Mouse (Mus musculus): ENCODE results near the gene Cpsf4l. TPM values are rescaled to one million over a fixed set of nuclear protein-coding genes. Genes with fewer than 3 reads are reported as not detected.

Cpsf4l gene
- polyA plus RNA-seq, 1 experiment from 2014 or later = 0.90 TPM

GRCm38 (mm10) chr11:113730879-113731278 is 21.1 kb upstream of the Cpsf4l start:
- Histone ChIP-seq H3K4me3 (no peak overlapping the region), H3K4me1 (peaks cover 93% of the 10 kb centered on the region), H3K9me3 (replicated peaks) (no peaks in the 10 kb centered on the region), H3K27me3 (ENCODE audit: low read depth, poor library complexity, severe bottlenecking) (no peaks in the 10 kb centered on the region), H3K27ac (no peak overlapping the region), H3K36me3 (peaks cover 95% of the 10 kb centered on the region)
- WGBS = 72% methylated on average over 3 of the region's 3 CpGs
- no peak for DNase-seq (ENCODE audit: low spot score)

- peaks cover 86% of the 10 kb centered on the region for H3K4me1 ChIP-seq
- WGBS = 54% methylated on average over 8 of the region's 8 CpGs
- no peaks in the 10 kb centered on the region for H3K9me3 ChIP-seq (replicated peaks)
- no peak for DNase-seq (ENCODE audit: low spot score)
- H3K4me3 ChIP-seq = no peak overlapping the region
- no peak overlapping the region for H3K27ac ChIP-seq
- H3K27me3 ChIP-seq (ENCODE audit: low read depth, poor library complexity, severe bottlenecking) = no peaks in the 10 kb centered on the region
- peaks cover 97% of the 10 kb centered on the region for H3K36me3 ChIP-seq
Measured at GRCm38 (mm10) chr11:113729917-113730316, 20.1 kb upstream of the Cpsf4l start.

- DNase-seq (ENCODE audit: low spot score) = no peak
- H3K27ac ChIP-seq = peak overlapping the region; percentile 79
- peaks cover 98% of the 10 kb centered on the region for H3K36me3 ChIP-seq
- WGBS = 87% methylated on average over 21 of the region's 21 CpGs
- no peak overlapping the region for H3K4me3 ChIP-seq
- no peaks in the 10 kb centered on the region for H3K9me3 ChIP-seq (replicated peaks)
- no peaks in the 10 kb centered on the region for H3K27me3 ChIP-seq (ENCODE audit: low read depth, poor library complexity, severe bottlenecking)
- peaks cover 79% of the 10 kb centered on the region for H3K4me1 ChIP-seq
Measured at GRCm38 (mm10) chr11:113729239-113729638, 19.4 kb upstream of the Cpsf4l start.

- H3K4me3 ChIP-seq = 0 out of 2 replicates have a peak overlapping the region, but pooled peaks have one; percentile 16
- 31% methylated on average over 6 of the region's 6 CpGs for WGBS
- no peaks in the 10 kb centered on the region for H3K9me3 ChIP-seq (replicated peaks)
- no peaks in the 10 kb centered on the region for H3K27me3 ChIP-seq (ENCODE audit: low read depth, poor library complexity, severe bottlenecking)
- peak; percentile 77 for DNase-seq (ENCODE audit: low spot score)
- peaks cover 67% of the 10 kb centered on the region for H3K4me1 ChIP-seq
- peaks cover 98% of the 10 kb centered on the region for H3K36me3 ChIP-seq
- peak overlapping the region; percentile 79 for H3K27ac ChIP-seq
Measured at GRCm38 (mm10) chr11:113727992-113728391, 18.2 kb upstream of the Cpsf4l start.

- DNase-seq (ENCODE audit: low spot score) = no peak
- Histone ChIP-seq H3K9me3 (replicated peaks) (no peaks in the 10 kb centered on the region), H3K27ac (peak overlapping the region; percentile 79), H3K36me3 (peaks cover 91% of the 10 kb centered on the region), H3K4me3 (0 out of 2 replicates have a peak overlapping the region, but pooled peaks have one; percentile 16), H3K4me1 (peaks cover 59% of the 10 kb centered on the region), H3K27me3 (ENCODE audit: low read depth, poor library complexity, severe bottlenecking) (no peaks in the 10 kb centered on the region)
- WGBS = 85% methylated on average over 14 of the region's 14 CpGs
Measured at GRCm38 (mm10) chr11:113726994-113727888, 17.4 kb upstream of the Cpsf4l start.

- Histone ChIP-seq H3K27me3 (ENCODE audit: low read depth, poor library complexity, severe bottlenecking) (no peaks in the 10 kb centered on the region), H3K36me3 (peaks cover 74% of the 10 kb centered on the region), H3K27ac (no peak overlapping the region), H3K4me1 (peaks cover 45% of the 10 kb centered on the region), H3K9me3 (replicated peaks) (no peaks in the 10 kb centered on the region), H3K4me3 (no peak overlapping the region)
- no peak for DNase-seq (ENCODE audit: low spot score)
- WGBS = 86% methylated on average over 4 of the region's 4 CpGs
Measured at GRCm38 (mm10) chr11:113725235-113726048, 15.6 kb upstream of the Cpsf4l start.

- Histone ChIP-seq H3K27me3 (ENCODE audit: low read depth, poor library complexity, severe bottlenecking) (no peaks in the 10 kb centered on the region), H3K9me3 (replicated peaks) (no peaks in the 10 kb centered on the region), H3K4me3 (no peak overlapping the region), H3K36me3 (peaks cover 45% of the 10 kb centered on the region), H3K27ac (no peak overlapping the region), H3K4me1 (peaks cover 22% of the 10 kb centered on the region)
- 78% methylated on average over 14 of the region's 14 CpGs for WGBS
- DNase-seq (ENCODE audit: low spot score) = no peak
Measured at GRCm38 (mm10) chr11:113722405-113723090, 12.7 kb upstream of the Cpsf4l start.

- no peak for DNase-seq (ENCODE audit: low spot score)
- H3K4me3 ChIP-seq = no peak overlapping the region
- H3K4me1 ChIP-seq = peaks cover 14% of the 10 kb centered on the region; the same call in 1 of the 2 replicates
- H3K27me3 ChIP-seq (ENCODE audit: low read depth, poor library complexity, severe bottlenecking) = no peaks in the 10 kb centered on the region
- WGBS = 79% methylated on average over 16 of the region's 16 CpGs
- no peaks in the 10 kb centered on the region for H3K36me3 ChIP-seq
- H3K9me3 ChIP-seq (replicated peaks) = no peaks in the 10 kb centered on the region
- peak overlapping the region; percentile 8; the same call in 1 of the 2 replicates for H3K27ac ChIP-seq
Measured at GRCm38 (mm10) chr11:113717767-113718424, 8.1 kb upstream of the Cpsf4l start.

- Histone ChIP-seq H3K4me1 (peaks cover 15% of the 10 kb centered on the region; the same call in 1 of the 2 replicates), H3K9me3 (replicated peaks) (no peaks in the 10 kb centered on the region), H3K4me3 (no peak overlapping the region), H3K27ac (no peak overlapping the region), H3K36me3 (no peaks in the 10 kb centered on the region), H3K27me3 (ENCODE audit: low read depth, poor library complexity, severe bottlenecking) (no peaks in the 10 kb centered on the region)
- WGBS = 94% methylated on average over 2 of the region's 2 CpGs
- DNase-seq (ENCODE audit: low spot score) = no peak
Measured at GRCm38 (mm10) chr11:113716132-113716531, 6.3 kb upstream of the Cpsf4l start.

- no peak overlapping the region for H3K4me3 ChIP-seq
- no peaks in the 10 kb centered on the region for H3K27me3 ChIP-seq (ENCODE audit: low read depth, poor library complexity, severe bottlenecking)
- 65% methylated on average over 7 of the region's 7 CpGs for WGBS
- H3K9me3 ChIP-seq (replicated peaks) = no peaks in the 10 kb centered on the region
- peaks cover 24% of the 10 kb centered on the region for H3K4me1 ChIP-seq
- no peak overlapping the region for H3K27ac ChIP-seq
- DNase-seq (ENCODE audit: low spot score) = no peak
- no peaks in the 10 kb centered on the region for H3K36me3 ChIP-seq
Measured at GRCm38 (mm10) chr11:113715078-113715674, 5.4 kb upstream of the Cpsf4l start.

GRCm38 (mm10) chr11:113711061-113711460 is 1.2 kb upstream of the Cpsf4l start:
- Histone ChIP-seq H3K36me3 (peaks cover 13% of the 10 kb centered on the region), H3K4me3 (0 out of 2 replicates have a peak overlapping the region, but pooled peaks have one; percentile 18), H3K27ac (peak overlapping the region; percentile 80), H3K9me3 (replicated peaks) (no peaks in the 10 kb centered on the region), H3K4me1 (peaks cover 36% of the 10 kb centered on the region), H3K27me3 (ENCODE audit: low read depth, poor library complexity, severe bottlenecking) (peaks cover 21% of the 10 kb centered on the region)
- WGBS = 68% methylated on average over 1 of the region's 1 CpGs
- DNase-seq (ENCODE audit: low spot score) = no peak

All from limb, embryonic 10.5 days (tissue).